Mouse (Mus musculus): ENCODE measurements around the gene Gm973. TPM values are rescaled to one million over a fixed set of nuclear protein-coding genes. Genes with fewer than 3 reads are reported as not detected.
A peak's percentile ranks its signal among the peaks of the same experiment; 100 is the strongest.

Gene Gm973
- total RNA-seq, 2 experiments from 2014 or later: 0.25 TPM; not detected in 1

DNA sequence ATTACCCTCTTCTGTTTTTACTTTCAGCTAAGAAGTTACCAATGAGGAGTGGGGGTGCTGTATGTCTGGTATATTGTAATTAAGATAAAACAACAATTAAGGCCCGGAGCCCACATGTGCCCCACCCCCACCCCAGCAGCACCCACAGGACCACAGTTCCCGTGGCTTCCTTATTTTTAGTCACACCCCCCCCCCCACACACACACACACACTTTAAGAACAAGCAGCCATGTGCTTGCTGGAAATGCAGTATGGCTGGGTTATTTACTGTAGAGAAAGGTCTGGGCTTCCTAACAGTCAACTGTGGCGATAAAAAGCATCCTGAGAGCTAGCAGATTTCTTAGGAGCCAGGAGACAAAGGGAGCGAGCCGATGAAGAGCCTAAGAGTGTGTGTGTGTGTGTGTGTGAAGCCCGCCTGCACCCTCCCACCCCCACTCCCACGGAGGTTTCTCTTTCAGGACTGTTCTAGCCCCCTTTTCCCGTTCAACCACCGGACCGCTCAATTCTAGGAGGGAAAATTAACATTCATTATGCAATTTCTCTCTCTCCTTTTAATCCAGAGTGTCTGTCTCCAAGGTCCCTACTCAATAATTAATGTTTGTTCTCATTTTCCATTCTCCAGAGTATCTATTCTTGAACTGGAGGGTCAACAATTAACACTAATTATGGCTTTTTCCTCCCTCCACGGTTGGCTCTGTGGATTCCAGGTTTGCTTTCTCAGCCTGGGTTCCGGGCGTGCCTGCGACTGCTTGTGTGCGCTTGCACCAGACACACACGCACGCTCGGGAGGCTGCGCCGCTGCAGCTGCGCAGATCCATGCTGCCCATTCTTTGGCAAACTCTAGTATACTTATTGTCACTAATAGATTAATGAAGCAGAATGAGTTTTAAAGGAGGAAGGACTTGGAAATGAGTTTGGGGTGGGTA, 58.5 kb downstream of the Gm973 start:
- no peak for DNase-seq
- intact Hi-C loops (cut with DNase I): loop anchor here (5.0 kb wide), 1 partner anchor 52 kb away; no protein-coding TSS in a partner anchor

DNA sequence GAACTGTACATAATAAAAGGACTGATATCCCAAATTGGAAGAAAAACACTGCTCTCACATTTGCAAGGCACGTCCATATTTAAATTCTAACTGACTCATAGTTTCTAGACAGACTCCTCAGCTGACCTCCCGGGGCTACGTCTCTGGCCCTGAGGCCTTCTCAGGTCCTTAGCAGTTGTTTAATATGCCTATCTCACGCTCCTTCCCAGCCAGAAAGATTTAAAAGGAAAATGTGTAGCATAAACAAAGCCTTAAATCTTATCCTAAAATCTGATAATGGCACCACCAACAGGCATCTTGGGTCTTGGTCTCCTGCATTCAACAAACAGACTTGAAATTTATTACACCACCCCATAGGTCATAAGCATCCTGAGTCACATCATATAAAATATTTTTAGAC, 62.7 kb downstream of the Gm973 start:
- no peak for DNase-seq
- intact Hi-C loops (cut with DNase I): no loop called here

DNA sequence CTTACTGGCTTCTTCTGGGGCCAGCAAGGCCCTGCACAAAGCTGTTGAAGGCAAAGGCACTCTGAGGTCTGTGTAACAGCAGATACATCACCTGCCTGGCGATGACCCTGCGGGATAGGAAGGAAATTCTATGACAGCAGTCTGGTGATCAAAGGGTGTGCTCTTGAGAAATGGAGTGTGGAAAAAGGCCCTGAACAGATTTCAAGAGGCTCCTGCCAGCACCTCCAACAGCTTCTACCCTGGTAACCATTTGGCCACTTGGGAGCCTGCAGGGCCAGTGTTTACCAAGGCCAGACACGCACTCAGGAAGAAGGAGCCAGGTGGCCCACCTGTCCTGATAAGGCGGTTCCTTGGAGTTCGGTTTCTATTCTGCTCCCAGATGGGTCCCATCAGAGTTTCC, 63.3 kb downstream of the Gm973 start:
- DNase-seq: no peak
- intact Hi-C loops (cut with DNase I): no loop called here

DNA sequence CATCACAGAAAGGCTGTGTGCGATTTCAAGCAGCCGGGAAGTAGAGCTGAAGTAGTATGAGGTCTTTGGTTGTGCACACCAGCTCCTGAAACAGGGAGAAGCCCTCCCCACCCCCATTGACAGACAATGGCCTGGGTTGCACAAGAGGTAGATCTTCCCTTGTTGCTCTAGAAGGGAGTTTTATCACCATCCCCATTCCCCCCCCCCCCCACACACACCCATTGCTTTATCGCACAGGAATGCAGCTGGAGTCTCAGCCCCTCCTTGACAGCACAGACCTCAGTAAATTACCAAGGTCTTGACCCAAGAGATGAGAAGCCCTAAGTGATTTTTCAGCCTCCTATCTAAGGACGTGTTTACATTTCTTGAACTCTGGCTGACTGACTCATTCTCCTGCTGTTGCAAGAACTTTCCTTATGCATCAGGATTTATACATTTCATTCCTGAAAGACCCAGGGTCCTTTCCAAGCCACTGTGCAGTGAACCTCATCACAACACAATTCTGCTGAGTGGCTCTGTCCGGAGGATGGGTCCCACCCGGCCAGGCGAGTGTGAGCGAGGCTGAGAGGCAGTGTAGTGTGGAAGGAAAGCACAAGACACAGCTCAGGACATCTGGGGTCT, 64.2 kb downstream of the Gm973 start:
- intact Hi-C loops (cut with DNase I): loop anchor here (5.0 kb wide), 1 partner anchor 258 kb away; no protein-coding TSS in a partner anchor

DNA sequence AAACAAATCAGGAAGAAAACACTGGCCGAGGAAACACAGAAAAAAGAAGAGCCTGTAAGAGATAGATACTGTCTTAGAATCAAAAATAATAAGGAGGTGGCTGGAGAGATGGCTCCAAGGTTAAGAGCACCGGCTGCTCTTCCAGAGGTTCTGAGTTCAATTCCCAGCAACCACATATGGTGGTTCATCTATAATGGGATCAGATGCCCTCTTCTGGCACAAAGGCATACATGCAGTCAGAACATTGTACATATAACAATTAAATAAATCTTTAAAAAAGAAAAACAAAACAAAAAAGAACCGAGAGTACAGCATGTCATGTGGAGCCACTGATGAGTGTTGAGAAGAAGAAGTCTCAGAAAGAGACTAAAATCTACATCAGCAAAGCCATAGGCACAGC, 64.8 kb downstream of the Gm973 start:
- intact Hi-C loops (cut with DNase I): loop anchor here (5.0 kb wide), 1 partner anchor 259 kb away; no protein-coding TSS in a partner anchor
- DNase-seq: no peak

More for the DNA sequence above, 64.2 kb downstream of the Gm973 start:
- DNase-seq: no peak

DNA sequence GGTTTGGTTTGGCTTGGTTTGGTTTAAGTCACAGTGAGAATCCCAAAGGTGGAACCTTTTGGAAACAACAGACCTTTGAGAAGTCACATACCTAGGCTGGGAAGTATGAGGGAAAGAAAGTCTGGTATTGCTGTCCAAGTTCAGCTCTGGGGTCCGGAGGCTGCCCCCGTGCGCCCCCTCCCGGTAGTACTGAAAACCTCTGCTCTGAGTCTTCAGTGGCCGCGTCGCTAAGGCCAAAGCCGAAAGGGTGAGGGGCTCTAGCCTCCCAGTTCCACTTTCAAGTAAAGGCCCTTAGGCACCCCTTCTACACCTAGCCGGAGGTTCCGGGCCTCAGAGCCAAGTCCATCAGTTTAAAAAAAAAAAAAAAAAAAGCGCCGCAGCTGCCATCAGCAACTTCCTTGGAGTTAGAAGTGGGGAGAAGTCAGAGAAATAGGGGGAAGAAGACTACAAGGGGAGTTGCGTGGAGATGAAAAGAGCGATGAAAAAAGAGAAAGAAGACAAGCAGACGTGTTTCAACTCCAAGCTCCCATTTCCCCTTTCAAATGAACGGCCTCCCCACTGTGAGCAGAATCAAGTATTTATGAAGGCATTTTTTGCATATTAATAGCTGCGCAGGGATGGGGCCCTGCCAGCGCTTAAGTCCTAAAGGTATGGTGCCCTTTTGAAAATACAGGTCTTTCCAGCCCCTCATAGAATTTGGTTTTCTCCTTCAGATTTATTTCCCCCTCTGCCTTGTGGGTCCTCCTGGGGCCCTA, 68.8 kb downstream of the Gm973 start:
- DNase-seq: peak; percentile 67 to 70

DNA sequence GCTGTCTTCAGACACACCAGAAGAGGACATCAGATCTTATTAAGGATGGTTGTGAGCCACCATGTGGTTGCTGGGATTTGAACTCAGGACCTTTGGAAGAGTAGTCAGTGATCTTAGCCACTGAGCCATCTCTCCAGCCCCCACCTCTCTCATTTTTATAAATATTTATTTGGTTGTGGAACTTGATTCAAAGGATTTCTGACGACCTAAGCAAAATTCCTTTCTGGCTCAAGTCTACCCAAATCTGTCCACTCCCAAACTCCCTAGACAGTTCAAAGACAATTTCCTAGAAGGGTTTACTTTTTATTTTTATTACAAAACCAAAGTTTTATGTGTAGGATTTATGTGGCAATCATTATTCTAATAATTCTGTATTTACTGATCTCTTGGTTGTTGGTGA, 73.2 kb downstream of the Gm973 start:
- intact Hi-C loops (cut with DNase I): no loop called here
- no peak for DNase-seq

More for the DNA sequence above, 68.8 kb downstream of the Gm973 start:
- intact Hi-C loops (cut with DNase I): loop anchor here (2.0 to 5.0 kb wide), 2 partner anchors 102 to 263 kb away; partner anchors contain the start of gene Fzd7

DNA sequence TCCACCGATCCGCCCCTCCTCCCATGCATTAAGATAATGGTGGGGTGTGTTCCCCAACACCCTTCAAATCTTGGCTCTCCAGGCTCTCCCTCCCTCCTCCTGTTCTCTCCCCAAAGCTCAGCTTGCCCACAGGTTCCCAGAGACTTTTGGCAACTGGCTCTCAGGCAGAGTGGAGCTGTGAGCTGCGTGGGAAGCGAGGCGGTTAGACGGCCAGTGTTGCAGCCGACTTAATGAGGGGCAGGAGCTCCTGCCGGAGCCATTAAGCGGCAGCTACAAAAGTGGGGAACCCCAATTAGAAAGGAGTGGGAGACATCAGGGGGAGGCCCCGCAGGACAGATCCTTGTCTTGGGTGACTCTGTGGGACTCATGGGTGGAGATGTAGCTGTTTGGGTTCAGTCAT, 76.3 kb downstream of the Gm973 start:
- no peak for DNase-seq
- intact Hi-C loops (cut with DNase I): no loop called here

DNA sequence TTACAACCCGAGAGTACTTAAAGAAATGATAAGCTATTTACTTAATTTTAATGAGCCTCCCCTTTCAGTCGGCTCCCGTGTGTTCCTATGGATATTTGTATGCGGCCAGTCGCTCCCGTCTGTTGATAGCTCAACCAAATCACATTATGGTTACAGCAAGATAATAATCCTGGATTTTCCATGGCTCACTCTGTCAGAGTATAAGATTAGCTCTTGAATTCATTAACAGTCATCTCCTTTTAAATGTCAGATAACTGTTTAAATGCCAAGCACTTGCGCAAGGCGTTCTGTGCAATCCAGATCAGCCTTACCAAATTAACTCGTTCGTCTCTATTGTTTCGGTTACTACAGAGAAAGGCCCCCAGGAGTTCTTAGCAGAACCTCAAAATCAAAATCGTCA, 76.8 kb downstream of the Gm973 start:
- no peak for DNase-seq
- intact Hi-C loops (cut with DNase I): no loop called here

DNA sequence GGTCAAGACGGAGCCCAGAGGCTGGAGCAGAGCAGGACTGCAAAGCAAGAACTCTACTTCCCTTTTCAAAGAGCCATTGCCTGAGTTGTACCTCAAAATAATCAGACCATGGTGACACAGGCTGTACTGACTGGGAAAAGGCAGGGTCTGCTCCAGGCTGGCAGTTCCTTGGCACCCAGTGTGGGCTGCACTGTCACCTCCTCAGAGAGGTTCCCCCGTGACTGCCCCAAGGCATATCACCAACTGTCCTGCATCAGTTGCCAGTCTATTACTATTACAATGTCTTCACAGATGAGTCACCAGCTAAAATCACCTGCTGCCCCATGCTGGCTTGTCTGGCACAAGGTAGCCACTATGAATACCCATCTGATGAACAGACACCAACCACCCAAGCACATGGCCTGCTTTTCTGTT, 77.6 kb downstream of the Gm973 start:
- no peak for DNase-seq
- intact Hi-C loops (cut with DNase I): no loop called here

DNA sequence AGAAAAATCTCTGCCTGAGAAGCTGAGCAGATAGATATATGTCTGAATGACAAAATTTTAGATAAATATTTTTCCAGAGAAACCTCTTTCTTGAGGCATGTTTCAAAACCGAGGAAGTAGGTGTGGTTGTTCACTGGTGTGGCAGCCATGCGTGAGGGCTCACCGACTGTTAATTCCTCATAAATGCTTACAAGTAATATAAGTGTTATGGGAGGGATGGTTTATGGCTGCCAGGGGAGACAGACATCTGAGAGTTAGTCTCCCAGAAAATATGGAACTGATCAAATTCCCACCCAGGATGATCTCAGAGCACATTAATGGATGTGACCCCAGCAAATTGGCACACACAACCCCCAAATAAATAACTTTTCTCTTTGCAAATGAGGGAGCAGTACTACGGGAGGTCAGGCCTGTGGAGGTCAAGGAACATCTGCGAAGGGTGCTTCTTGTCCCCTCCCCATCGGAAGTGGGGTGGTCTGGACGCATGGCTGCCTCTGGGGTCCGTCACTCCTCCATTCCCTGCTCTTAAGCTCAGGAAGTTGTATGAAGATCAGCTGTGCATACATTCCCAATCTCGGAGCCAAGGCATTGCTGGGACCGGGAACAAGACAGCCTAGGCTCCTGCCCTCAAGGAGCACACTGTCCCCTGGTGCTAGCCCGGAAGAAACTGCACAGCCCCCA, 78.7 kb downstream of the Gm973 start:
- intact Hi-C loops (cut with DNase I): no loop called here

DNA sequence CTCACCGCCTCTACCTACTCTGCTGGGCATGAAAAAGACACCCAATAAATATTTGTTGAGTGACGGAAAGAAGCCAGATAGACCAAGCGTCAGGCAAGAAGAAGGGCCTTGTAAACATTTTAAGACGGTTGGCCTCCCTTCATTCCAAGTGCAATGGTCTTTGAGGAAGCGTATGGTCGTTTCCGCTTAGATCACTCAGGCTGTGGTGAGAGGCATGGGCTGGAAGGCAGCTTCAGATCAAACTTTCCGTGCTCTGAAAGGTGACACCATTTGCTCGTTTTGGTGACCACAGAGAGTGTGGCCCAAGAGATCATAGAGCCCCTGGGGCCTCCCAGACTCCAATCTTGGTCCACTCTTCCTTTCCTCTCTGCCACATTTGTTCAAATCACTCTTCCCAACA, 79.5 kb downstream of the Gm973 start:
- intact Hi-C loops (cut with DNase I): no loop called here
- DNase-seq: no peak

More for the DNA sequence above, 78.7 kb downstream of the Gm973 start:
- no peak for DNase-seq

DNA sequence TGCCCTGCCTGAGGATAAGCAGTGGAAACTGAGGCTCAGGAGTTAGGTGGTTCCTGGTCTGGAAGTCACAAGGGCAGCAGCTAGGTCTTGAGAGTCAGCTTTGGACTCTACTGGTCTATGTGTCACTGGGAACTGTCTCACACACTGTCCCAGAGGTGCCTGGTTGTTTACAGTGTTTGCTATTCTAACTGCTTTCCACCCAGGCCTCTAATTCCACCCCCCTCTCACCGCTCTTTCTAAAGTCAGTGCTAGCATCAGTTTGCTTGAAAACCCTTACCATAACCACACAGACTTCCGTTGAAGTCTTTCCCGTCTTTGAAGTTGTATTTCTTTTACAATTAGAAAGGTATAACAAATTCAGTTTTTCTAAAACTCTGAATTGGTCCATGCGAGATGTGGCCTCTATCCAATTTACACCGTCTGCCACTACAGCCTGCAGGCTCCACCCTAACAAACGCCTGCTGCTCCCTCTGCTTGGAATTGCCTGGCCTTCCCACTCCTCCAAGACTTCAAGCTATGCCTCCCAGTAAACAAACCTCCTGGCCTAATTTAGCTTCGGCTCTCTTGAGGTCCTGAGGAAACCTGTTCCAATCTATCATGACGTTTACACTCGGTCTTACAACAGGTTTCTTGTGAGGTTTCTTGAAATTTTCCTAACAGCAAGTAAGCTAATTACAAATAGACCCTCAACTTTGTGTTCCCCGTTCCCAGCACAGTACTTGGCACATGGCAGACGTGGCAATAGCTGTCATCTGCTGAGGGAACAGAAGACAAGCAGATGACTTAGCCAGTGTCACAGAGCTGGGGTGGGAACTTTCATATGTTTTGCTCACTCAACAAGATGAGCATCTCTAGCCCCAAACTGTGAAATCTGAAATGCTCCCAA, 86.7 kb downstream of the Gm973 start:
- intact Hi-C loops (cut with DNase I): no loop called here
- DNase-seq: no peak

DNA sequence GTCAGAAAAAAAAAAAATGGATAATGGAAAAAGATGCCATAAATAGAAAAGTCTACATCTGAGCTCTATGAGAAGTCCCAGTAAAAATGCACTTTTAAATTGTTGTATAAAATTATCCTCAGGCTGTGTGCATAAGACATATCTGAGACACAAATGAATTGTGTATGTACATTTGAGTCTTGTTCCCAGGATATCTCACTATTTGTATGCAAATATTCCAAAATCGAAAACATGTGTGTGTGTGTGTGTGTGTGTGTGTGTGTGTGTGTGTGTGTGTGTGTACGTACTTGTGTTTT, 87.3 kb downstream of the Gm973 start:
- intact Hi-C loops (cut with DNase I): no loop called here
- DNase-seq: no peak

DNA sequence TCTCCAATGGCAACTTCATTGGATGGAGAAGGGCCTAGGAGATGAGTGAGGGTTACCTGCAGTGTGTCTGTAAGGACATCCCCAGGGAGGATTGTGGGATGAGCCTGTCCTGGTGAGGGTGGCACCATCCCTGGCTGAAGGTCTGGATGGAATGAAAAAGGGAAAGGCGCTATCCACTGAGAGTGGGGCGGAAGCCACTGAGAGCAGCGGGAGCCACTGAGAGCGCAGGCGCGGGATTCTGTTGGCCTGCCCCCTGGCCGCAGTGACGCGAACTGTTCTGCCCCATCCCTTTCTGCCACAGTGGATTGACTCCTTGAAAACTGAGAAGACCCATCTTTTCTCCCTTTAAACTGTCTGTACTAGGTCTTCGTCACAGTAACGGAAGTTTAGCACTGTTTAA, 87.8 kb downstream of the Gm973 start:
- no peak for DNase-seq

DNA sequence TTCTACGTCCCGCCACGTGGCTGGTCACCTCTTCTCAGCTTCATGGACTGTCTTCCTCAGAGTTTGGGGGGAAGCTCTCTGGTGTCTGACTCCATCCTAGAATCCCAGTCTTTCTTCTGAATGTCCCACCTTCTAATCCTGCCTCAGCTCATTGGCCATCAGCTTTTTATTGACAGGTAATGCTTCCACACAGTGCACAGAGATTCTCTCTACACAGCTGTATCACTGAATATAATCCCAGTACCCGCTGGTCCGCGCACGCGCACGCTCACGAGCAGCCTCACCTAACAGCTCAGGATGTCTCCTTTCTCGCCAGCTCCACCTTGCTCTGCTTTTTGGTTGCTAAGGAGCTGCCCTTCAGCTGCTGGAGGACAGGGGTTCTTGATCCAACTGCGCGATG, 90.4 kb downstream of the Gm973 start:
- intact Hi-C loops (cut with DNase I): no loop called here
- DNase-seq: no peak

More for the DNA sequence above, 87.8 kb downstream of the Gm973 start:
- intact Hi-C loops (cut with DNase I): no loop called here

DNA sequence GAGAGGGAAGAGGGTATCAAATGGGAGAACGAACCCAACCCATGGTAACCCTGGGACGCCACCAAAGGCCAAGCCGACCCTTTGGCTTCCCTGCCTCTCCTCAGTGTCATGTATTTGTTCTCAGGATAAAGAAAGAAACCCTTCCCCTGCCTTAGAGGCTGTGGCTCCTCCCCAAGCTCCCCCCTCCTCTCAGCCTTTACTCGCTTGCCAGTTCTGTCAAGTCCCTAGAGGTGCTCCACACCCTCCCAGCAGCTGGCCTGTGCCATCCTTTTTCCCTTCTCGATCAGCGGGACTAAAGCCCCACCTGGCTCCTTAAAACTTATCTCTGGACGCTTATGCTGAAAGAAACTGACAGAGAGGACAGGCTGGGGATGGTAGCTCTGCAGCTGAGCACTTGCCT, 91.0 kb downstream of the Gm973 start:
- intact Hi-C loops (cut with DNase I): no loop called here
- DNase-seq: no peak

DNA sequence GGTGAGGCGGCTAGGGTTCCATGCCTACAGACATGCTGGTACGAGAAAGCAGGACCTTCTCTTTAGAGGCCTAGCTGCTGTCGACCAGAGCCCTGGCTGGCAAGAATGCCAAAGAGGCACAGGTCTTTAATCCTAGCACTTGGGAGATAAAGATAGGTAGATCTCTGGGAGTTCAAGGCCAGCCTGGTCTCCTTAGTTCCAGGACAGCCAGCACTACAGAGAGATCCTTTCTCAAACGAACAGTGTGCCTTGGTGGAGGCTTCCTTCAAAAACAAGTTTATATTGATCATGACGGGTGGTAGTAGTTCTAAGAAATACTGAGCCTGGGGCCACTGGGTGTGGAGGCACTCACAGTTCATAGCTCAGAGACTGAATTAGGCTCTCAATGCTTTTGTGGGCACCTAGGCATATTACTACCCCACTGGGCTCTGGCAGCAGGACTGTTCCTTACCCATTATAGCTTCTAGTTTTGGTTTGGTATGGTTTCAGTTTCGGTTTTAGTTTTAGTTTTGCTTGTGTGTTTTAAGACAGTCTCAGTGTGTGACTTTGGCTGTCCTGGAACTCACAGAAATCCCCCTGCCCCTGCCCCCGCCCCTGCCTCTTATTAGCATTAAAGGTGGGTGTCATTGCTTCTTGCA, 92.2 kb downstream of the Gm973 start:
- DNase-seq: no peak
- intact Hi-C loops (cut with DNase I): no loop called here

DNA sequence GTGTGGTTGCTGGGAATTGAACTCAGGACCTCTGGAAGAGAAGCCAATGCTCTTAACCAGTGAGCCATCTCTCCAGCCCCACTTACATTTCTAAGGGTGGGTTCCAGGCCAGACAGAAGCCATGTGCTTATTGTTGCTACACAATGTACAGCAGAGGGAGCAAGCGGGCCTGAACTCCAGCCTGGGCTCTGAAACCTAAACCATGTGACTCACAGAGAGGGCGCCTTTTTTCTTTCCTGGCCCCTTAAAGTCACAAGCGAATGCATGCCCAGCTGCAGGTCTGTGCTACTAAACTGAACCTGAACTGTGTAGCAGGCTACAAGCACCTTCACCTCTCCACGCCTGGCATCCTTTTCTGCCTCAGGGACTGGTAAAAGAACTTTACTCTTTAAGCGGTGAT, 92.9 kb downstream of the Gm973 start:
- intact Hi-C loops (cut with DNase I): no loop called here
- no peak for DNase-seq

Measured in gastrocnemius, postnatal 36 days (tissue).